Mouse (Mus musculus) gonadal fat pad, adult 2 months (tissue): ENCODE results near the gene Aqp5. TPM values are rescaled to one million over a fixed set of nuclear protein-coding genes. Genes with fewer than 3 reads are reported as not detected.

Source experiments
- DNase-seq: peaks from one replicate; pipeline ENCODE4 v3.0.0-alpha.2; 2012; ENCODE audit warnings: low read depth
- polyA plus RNA-seq: library from polyadenylated mRNA; depleted of rRNA; stranded (reverse); fragments of >200 nt; gene quantifications from 2 replicates; pipeline ENCODE4 v1.2.3, GENCODE M21; 2012

Aqp5 gene
- polyA plus RNA-seq, 1 experiment, result 3.3 TPM

- no peak for DNase-seq
Observed at GRCm38 (mm10) chr15:99596056-99596687, 5.6 kb downstream of the Aqp5 start.

GRCm38 (mm10) chr15:99596841-99597240 lies 6.3 kb downstream of the Aqp5 start:
- DNase-seq, result no peak

GRCm38 (mm10) chr15:99597596-99597995 lies 7.0 kb downstream of the Aqp5 start:
- no peak for DNase-seq

DNA sequence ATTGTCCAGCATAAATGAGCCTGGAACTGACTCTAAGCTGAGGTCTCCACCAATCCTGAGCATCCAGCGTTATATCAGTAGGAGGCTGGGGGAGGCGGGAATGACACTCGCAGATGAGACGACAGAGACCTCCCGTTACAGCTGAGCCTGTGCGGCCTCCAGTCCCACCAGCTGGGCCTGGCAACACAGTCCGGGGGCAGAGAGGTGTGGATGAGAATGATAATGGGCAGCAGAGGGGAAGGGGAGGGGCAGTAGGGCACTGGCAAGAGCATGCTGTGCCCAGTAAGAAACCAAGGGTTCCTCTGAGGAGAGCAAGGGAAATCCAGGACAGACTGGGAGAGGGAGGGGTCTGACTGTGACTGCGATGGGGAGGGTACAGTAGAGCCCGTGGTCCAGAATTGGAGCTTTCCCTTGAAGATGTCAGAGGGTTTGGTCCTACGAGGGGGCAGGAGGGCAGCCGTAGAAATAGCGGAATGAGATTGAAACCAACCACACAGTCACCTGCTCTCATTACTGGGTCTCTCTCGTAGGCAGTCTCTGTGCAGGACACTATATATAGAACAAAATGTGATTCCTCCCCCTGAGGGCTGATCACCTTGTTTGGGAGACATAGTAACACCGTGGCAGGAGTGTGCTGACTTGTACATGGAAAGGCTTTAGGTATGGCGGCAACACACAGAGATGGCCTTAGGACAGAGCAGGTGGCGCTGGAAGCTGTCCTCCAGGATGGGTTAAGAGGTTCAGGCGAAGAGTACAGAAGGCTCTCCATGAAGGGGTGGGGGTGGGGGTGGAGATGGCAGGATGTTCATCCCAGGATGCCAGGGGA lies 8.9 kb downstream of the Aqp5 start:
- DNase-seq, result no peak

DNA sequence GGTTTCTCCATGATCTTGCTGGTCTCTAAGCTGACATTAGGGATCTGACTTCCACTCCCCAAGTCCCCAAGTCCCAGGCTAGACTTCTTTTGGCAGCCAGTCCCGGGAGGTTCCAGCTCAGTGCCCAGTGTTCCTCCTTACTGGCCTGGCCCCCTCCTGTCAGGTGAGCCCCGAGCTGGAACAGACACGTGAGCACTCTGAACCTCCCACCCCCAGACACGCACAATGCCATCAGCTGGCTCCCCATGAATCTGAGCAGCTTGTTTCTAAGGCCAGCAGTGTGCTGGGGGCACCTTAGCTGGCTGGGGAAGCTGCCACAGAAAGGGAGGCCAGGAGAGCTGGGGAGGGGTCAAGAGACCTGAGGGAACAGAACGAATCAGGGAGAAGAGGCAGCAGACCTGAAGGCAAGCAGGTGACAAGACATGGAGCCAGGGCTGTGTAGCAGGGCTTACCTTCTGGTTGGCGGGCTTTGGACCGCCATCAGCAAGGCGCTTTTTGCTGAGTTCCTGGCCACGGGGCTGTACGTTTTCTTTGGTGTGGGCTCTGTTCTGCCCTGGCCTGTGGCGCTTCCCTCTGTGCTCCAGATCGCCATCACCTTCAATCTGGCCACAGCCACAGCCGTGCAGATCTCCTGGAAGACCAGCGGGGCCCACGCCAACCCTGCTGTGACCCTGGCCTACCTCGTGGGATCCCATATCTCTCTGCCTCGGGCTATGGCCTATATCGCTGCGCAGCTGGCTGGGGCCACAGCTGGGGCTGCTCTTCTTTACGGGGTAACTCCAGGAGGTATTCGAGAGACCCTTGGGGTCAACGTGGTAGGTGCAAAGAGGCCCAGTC lies 10.6 kb downstream of the Aqp5 start, which contains the start of gene Aqp6:
Gene Aqp6 (plus strand): TSS at position 415 of the 837 bp plus-strand sequence.
- DNase-seq, result no peak

- DNase-seq, result no peak
Observed at GRCm38 (mm10) chr15:99601823-99602120, 11.2 kb downstream of the Aqp5 start.

DNA sequence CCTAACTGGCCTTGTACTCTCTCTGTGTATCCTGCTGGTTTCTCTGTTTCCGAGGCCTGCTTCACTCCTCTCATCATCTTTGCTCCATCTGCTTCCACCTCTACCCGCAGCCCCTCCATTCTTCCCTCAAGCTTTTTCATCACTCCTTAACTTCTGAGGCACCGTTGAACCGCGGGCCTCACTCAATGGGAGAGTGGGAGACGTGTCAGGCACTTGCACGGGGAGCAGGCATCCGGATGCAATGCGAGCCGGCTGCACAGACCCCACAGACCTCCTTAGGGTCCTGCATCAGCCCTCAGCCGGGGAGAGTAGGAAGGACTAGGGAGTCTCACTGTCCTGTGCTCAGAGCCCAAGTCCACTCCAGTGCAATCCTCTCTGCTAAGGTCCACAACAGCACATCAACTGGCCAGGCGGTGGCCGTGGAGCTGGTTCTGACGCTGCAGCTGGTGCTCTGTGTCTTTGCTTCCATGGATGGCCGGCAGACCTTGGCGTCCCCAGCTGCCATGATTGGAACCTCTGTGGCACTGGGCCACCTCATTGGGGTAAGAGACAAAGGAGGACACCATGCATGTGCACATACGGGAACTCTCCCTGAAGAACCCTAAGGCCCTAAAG lies 11.7 kb downstream of the Aqp5 start:
- DNase-seq, result no peak

DNA sequence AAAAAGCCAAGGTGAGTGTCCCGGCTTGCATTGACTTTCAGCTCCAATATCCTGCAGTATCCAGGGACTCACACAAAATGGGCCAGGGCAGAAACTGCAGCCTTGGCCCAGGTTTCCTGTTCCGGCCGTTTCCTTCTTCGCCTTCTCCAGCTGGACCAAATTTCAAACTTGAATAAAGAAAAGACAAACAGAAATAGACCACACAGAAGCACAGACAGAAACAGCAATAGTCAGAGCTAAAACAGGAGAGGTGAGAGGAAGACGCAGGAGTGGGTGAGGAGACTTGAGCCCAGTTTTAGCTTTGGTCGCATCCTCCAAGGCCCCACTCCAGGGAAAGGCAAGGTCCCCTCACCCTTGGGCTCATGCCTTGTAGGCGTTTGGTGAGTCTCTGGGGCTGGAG lies 12.6 kb downstream of the Aqp5 start:
- no peak for DNase-seq

DNA sequence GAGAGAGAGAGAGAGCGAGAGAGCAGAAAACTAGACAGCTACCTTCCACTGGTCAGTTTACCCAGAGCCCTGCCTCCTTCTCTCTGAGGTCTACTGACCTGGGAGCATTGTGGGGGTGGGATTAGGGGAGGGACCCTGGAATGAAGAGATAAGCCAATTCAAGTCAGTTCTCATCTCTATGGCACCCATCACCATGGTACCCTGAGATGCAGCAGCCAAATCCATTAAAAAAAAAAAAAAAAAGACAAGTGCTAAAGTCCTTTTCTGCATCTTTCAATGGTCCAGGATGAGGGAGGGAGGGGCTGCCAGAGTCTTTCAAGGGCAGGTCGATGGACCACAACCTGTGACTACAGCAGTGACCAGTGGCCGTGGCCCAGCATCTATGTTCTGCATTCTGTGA lies 15.0 kb downstream of the Aqp5 start:
- DNase-seq, result no peak

DNA sequence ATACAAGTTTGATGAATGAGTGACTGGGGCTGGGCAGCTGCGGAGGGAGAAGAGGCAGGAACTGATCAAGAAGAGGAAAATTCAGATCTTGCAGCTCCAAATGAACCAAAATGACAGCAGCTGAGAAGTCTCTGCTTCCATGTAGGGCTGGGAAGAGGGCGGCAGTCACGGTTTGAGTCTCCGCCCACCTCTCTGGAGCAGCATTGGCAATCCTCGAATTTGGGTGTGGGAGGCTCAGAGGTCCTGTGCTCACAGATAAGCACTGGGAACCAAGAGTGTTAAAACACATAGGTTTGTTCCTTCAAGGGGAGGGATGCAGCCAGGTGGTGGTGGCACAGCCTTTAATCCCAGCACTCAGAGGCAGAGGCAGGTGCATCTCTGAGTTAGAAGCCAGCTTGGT lies 15.9 kb downstream of the Aqp5 start:
- no peak for DNase-seq

DNA sequence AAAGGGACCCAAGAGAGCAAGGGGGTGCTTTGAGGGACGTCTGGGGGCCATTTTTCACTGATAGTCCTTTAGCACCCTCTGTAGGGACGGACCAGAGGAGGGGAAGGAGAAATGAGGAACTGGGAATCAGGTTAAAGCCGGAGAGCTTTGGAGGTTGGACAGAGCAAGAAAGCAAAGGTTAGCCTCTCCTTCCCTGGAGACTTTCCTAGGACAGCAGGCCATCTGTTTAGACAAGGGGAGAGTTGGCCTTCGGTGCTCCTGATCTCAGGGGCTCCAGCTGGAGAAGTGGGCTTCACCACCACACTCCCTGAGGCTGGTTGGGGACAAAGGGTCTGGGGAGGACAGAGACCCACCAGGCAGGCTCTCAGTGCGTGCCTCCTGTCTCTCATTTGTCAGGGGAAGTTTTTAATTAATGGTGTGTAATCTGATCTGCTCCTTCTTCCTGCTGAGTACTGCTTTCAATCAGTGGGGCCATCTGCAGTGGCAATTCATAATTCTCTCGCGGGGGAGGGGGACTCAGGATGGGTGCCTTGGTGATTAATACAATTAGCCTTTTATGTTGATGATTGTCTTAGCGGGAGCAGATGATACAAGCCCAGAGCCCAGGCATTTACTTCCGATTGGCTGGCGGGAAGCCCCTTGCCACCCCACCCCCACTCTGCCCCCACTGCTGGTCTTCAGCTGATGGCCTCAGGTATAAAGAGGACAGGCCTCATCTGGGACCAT lies 17.0 kb downstream of the Aqp5 start:
- no peak for DNase-seq

DNA sequence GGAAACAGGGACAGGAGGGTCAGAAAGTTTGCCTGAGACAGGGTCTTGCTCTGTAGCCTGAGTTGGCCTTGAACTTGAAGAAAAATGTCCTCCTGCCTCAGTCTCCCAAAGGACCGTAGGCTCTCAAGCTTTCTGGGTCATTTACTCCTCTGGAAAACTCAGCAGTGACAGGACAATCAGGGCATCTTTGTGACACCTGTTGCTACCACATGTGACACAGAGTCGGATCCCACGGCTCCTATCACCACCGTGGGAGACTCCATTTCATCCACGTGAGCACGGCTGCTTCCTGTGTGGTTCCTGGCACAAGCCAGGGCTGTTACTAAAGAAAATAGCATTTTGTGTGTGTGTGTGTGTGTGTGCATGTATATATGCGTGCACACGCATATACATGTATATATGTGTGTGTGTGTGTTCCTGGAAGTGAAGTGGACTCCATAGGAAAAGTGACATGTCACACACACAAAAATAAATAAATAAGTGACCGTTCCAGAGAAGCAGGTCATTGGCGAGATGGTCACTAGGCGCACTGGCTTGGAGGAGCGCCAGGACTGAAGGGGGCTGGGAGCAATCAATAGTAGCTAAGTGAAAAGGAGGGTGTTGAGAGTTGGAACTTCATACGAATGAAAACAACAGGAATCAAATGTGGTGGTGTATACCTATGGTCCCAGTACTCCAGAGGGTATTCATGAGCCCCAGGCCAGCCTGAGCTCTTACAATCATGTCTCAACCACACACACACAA lies 18.0 kb downstream of the Aqp5 start:
- no peak for DNase-seq

- no peak for DNase-seq
Observed at GRCm38 (mm10) chr15:99611563-99611962, 21.0 kb downstream of the Aqp5 start.

DNA sequence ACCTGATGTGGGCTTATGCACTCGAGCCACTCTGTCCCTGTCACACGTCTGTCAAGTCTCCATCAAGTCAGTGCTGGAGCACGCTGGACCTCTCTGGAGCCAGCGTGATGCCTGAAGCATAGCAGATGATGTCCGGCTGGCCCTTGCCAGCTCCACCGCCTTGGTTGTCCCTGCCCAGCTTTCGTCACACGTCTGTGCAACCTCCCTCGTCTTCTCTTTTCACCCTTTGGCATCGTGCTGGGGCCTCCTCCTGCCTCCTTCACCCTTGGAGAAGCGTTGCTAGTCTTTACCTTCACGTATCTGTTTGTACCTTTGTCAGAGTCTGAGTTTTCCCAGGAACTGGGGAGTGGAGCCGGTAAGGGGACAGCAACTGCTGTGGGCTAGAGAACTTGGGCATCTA lies 23.7 kb downstream of the Aqp5 start:
- DNase-seq, result no peak

- DNase-seq, result no peak
Observed at GRCm38 (mm10) chr15:99614753-99615152, 24.2 kb downstream of the Aqp5 start.

DNA sequence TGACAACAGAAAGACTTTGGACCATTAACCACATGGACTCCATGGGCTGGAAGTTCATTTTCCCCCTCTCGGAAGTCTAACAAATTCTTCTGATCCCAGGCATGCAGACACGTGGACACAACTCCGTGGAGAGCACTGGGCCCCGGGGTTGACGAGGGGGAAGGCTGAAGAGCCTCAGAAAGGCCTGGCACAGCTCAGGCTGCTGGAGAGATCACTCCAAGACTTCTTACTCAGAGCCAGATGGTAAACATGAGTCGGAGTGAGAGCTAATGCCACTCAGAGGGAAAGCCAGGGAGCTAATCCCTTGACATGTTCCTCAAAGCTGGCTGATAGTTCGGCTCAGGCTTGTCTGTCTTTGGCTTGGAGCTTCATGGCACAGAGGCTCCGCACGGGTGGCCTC lies 24.7 kb downstream of the Aqp5 start:
- no peak for DNase-seq

- DNase-seq, result no peak
Observed at GRCm38 (mm10) chr15:99618595-99618994, 28.0 kb downstream of the Aqp5 start.

- DNase-seq, result no peak
Observed at GRCm38 (mm10) chr15:99619821-99620220, 29.2 kb downstream of the Aqp5 start.

DNA sequence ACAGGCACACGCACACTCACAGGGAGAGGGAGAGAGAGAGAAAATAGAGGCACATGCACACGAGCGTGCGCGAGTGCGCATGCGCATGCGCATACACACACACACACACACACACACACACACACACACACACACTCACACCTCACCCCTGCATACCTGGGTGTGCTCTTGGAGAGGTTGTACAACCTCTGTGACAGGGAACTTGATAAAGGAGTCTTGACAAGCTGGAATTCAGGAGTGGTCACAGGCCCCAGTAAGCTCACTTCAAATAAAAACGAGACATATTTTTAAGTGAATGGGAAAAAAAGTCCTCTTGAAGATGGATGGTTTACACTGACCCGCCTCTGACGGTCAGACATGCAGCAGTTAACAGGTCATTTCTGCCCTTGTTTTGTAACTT lies 31.5 kb downstream of the Aqp5 start:
- DNase-seq, result no peak

- no peak for DNase-seq
Observed at GRCm38 (mm10) chr15:99631618-99632017, 41.0 kb downstream of the Aqp5 start.

DNA sequence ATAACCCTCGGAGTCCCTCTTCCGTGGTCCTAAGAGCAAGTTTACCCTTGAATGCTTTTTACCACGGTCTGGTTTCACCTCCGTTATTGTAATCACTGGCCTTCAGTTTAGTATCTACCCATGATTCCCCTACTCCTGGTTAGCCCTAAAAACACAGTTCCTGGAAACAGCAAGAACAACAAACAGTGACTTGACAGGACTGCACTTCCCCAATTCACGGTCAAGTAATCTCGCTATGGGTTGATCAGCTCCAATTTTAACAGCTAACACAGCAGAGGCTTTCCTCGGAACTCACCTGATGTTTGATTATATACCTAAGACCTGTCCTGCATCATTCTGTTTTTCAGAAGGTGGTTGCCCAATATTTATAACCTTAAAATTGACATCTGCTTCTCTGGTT lies 44.1 kb downstream of the Aqp5 start:
- DNase-seq, result no peak
